Mouse (Mus musculus): ENCODE measurements around the gene Pclo. TPM values are rescaled to one million over a fixed set of nuclear protein-coding genes. Genes with fewer than 3 reads are reported as not detected.
A peak's percentile ranks its signal among the peaks of the same experiment; 100 is the strongest.

The Pclo gene
- polyA plus RNA-seq, 1 experiment from 2014 or later: 13.5 TPM

- Histone ChIP-seq H3K36me3 (replicated peaks) (no peaks in the 10 kb centered on the region), H3K4me1 (no peaks in the 10 kb centered on the region), H3K4me2 (no peak overlapping the region), H3K9me3 (no peaks in the 10 kb centered on the region), H3K27ac (no peak overlapping the region), H3K9ac (no peak overlapping the region), H3K27me3 (replicated peaks) (no peaks in the 10 kb centered on the region), H3K4me3 (no peak overlapping the region)
- 77% methylated on average over 3 of the region's 3 CpGs for WGBS
- ATAC-seq (replicated peaks): no peak
These were observed 76.8 kb downstream of the Pclo start for GRCm38 (mm10) chr5:14591479-14591878.

DNA sequence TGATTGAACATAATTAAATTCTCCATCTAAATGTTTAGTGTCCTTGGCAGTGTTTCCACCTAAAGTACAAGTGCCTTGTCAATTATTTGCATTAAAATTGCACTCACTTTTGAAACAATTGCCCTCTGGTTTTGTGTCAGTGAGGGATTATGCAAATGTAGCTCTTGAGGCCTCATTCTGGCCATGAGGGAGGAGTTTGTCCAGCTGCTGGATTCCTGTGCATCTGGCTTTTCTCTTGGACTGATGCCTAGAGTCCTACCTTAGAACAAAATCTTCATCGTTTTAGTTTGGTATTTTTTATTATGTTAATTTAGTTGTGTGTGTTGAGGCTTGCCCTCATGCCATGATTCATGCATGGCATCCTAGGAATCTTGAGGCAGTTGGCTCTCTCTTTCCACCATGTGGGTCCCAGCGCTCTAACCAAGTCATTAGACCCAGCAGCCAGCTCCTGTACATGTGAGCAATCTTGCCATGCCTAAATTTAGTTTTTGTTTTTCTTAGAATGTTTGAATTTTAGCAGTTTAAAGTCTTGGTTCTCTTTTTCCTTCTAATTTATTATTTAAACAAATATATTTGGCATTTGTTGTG, 80.8 kb downstream of the Pclo start:
- Histone ChIP-seq H3K27me3 (replicated peaks) (no peaks in the 10 kb centered on the region), H3K9me3 (no peaks in the 10 kb centered on the region), H3K4me2 (no peak overlapping the region), H3K36me3 (replicated peaks) (no peaks in the 10 kb centered on the region), H3K4me3 (no peak overlapping the region), H3K27ac (no peak overlapping the region), H3K9ac (no peak overlapping the region), H3K4me1 (no peaks in the 10 kb centered on the region)
- WGBS: 50% methylated on average over 2 of the region's 2 CpGs
- peak; percentile 65; the same call in 1 of the 2 replicates for ATAC-seq (replicated peaks)

GRCm38 (mm10) chr5:14608318-14608717, 93.6 kb downstream of the Pclo start:
- no peaks in the 10 kb centered on the region for H3K27me3 ChIP-seq (replicated peaks)
- no peak for ATAC-seq (replicated peaks)
- H3K4me3 ChIP-seq: no peak overlapping the region
- H3K9ac ChIP-seq: no peak overlapping the region
- no peaks in the 10 kb centered on the region for H3K36me3 ChIP-seq (replicated peaks)
- H3K9me3 ChIP-seq: no peaks in the 10 kb centered on the region
- H3K4me1 ChIP-seq: no peaks in the 10 kb centered on the region
- WGBS: 57% methylated on average over 1 of the region's 1 CpGs
- H3K27ac ChIP-seq: no peak overlapping the region
- H3K4me2 ChIP-seq: no peak overlapping the region

- no peak overlapping the region for H3K4me3 ChIP-seq
- no peak overlapping the region for H3K27ac ChIP-seq
- H3K36me3 ChIP-seq (replicated peaks): no peaks in the 10 kb centered on the region
- no peaks in the 10 kb centered on the region for H3K27me3 ChIP-seq (replicated peaks)
- no peak overlapping the region for H3K4me2 ChIP-seq
- no peaks in the 10 kb centered on the region for H3K4me1 ChIP-seq
- no peaks in the 10 kb centered on the region for H3K9me3 ChIP-seq
- WGBS: 92% methylated on average over 7 of the region's 7 CpGs
- ATAC-seq (replicated peaks): no peak
- no peak overlapping the region for H3K9ac ChIP-seq
These were observed 106.4 kb downstream of the Pclo start for GRCm38 (mm10) chr5:14621146-14621545.

DNA sequence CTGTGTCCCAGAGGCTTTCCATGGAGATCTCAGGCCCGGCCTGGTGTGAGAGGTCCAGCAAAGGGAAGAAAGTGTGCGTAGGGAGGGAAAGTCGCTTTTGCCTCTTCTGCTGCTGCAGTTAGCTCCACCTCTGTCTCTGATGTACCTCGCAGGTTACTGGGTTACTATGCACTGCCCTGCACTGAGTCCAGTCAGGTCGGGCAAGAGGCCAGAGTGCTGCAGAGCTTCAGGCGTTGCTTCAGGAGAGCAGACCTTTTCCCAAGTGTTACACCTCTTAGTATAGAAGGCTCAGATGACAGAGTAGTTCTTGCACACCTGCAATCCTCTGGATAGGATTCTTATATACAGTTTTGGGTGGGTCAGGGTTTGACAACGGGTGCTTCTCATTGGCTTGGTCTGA, 108.6 kb downstream of the Pclo start:
- no peak overlapping the region for H3K9ac ChIP-seq
- no peaks in the 10 kb centered on the region for H3K9me3 ChIP-seq
- no peaks in the 10 kb centered on the region for H3K27me3 ChIP-seq (replicated peaks)
- H3K36me3 ChIP-seq (replicated peaks): no peaks in the 10 kb centered on the region
- H3K4me2 ChIP-seq: no peak overlapping the region
- no peaks in the 10 kb centered on the region for H3K4me1 ChIP-seq
- H3K27ac ChIP-seq: no peak overlapping the region
- H3K4me3 ChIP-seq: no peak overlapping the region
- 77% methylated on average over 7 of the region's 7 CpGs for WGBS
- no peak for ATAC-seq (replicated peaks)

- no peak overlapping the region for H3K4me2 ChIP-seq
- H3K9me3 ChIP-seq: no peaks in the 10 kb centered on the region
- H3K27me3 ChIP-seq (replicated peaks): no peaks in the 10 kb centered on the region
- H3K27ac ChIP-seq: no peak overlapping the region
- no peak for ATAC-seq (replicated peaks)
- WGBS: 90% methylated on average over 1 of the region's 1 CpGs
- no peaks in the 10 kb centered on the region for H3K4me1 ChIP-seq
- H3K4me3 ChIP-seq: no peak overlapping the region
- H3K9ac ChIP-seq: no peak overlapping the region
- no peaks in the 10 kb centered on the region for H3K36me3 ChIP-seq (replicated peaks)
These were observed 126.5 kb downstream of the Pclo start for GRCm38 (mm10) chr5:14641260-14641659.

- 84% methylated on average over 3 of the region's 3 CpGs for WGBS
- Histone ChIP-seq H3K4me1 (no peaks in the 10 kb centered on the region), H3K4me2 (no peak overlapping the region), H3K36me3 (replicated peaks) (no peaks in the 10 kb centered on the region), H3K4me3 (no peak overlapping the region), H3K9me3 (no peaks in the 10 kb centered on the region), H3K27ac (no peak overlapping the region), H3K9ac (no peak overlapping the region), H3K27me3 (replicated peaks) (no peaks in the 10 kb centered on the region)
- no peak for ATAC-seq (replicated peaks)
These were observed 131.1 kb downstream of the Pclo start for GRCm38 (mm10) chr5:14645856-14646255.

DNA sequence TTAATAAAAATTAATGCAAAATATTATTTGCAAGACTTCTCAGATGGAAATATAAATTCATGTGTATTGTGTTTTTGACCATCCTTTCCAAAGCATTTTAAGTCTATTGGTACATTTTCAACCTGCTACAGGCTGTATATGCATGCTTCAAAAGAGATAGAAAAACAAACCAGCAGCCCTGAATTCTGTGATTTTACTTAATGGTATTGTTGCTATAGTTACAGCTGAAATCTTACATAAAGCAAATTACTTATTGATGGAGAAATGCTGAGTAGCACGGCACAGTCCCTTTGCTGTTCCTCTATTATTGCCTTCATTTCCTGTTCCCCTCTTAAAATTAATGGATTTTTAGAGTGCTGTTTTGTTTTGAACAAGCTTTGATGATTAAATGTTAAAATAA, 145.9 kb downstream of the Pclo start:
- H3K4me2 ChIP-seq: no peak overlapping the region
- 0 out of 2 replicates have a peak, but pooled peaks have one; percentile 42 for ATAC-seq (replicated peaks)
- no peak overlapping the region for H3K4me3 ChIP-seq
- 63% methylated on average over 1 of the region's 1 CpGs for WGBS
- no peak overlapping the region for H3K9ac ChIP-seq
- no peaks in the 10 kb centered on the region for H3K27me3 ChIP-seq (replicated peaks)
- no peaks in the 10 kb centered on the region for H3K9me3 ChIP-seq
- no peaks in the 10 kb centered on the region for H3K4me1 ChIP-seq
- H3K27ac ChIP-seq: no peak overlapping the region
- H3K36me3 ChIP-seq (replicated peaks): no peaks in the 10 kb centered on the region

GRCm38 (mm10) chr5:14662180-14662579, 147.5 kb downstream of the Pclo start:
- Histone ChIP-seq H3K9me3 (no peaks in the 10 kb centered on the region), H3K27me3 (replicated peaks) (no peaks in the 10 kb centered on the region), H3K4me3 (no peak overlapping the region), H3K4me2 (no peak overlapping the region), H3K27ac (no peak overlapping the region), H3K4me1 (no peaks in the 10 kb centered on the region), H3K36me3 (replicated peaks) (no peaks in the 10 kb centered on the region), H3K9ac (no peak overlapping the region)
- WGBS: 85% methylated on average over 1 of the region's 1 CpGs
- ATAC-seq (replicated peaks): no peak

GRCm38 (mm10) chr5:14662603-14663002, 147.9 kb downstream of the Pclo start:
- Histone ChIP-seq H3K4me2 (no peak overlapping the region), H3K4me1 (no peaks in the 10 kb centered on the region), H3K27me3 (replicated peaks) (no peaks in the 10 kb centered on the region), H3K9me3 (no peaks in the 10 kb centered on the region), H3K9ac (no peak overlapping the region), H3K27ac (no peak overlapping the region), H3K36me3 (replicated peaks) (no peaks in the 10 kb centered on the region), H3K4me3 (no peak overlapping the region)
- no peak for ATAC-seq (replicated peaks)
- 91% methylated on average over 1 of the region's 1 CpGs for WGBS

- Histone ChIP-seq H3K27me3 (replicated peaks) (no peaks in the 10 kb centered on the region), H3K36me3 (replicated peaks) (peaks cover 51% of the 10 kb centered on the region; the same call in 1 of the 2 replicates), H3K4me2 (no peak overlapping the region), H3K4me3 (no peak overlapping the region), H3K27ac (no peak overlapping the region), H3K9ac (no peak overlapping the region), H3K9me3 (no peaks in the 10 kb centered on the region), H3K4me1 (no peaks in the 10 kb centered on the region)
- WGBS: 95% methylated on average over 6 of the region's 6 CpGs
- ATAC-seq (replicated peaks): no peak
These were observed 165.7 kb downstream of the Pclo start for GRCm38 (mm10) chr5:14680419-14680818.

DNA sequence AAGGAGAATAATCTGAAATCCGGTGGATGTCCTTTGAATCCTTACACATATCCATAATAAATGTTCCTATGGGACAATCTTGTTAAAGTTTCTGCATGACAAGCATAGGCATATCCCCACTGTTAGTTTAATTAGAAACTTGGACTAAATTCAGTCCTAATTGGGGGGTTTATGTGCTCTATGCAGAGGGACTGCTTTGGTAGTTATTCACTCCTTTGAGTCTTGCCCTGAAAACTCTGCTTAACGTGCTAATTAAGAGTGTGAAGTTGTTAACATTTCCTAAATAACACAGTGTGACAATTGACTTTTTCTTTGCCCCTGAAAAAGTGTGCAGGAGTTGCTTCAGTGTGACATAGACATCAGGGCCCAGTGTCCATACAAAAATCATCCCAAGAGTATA, 177.3 kb downstream of the Pclo start:
- no peak for ATAC-seq (replicated peaks)
- no peak overlapping the region for H3K27ac ChIP-seq
- no peak overlapping the region for H3K9ac ChIP-seq
- H3K9me3 ChIP-seq: no peaks in the 10 kb centered on the region; the same call in 1 of the 2 replicates
- no peaks in the 10 kb centered on the region for H3K27me3 ChIP-seq (replicated peaks)
- H3K4me3 ChIP-seq: no peak overlapping the region
- H3K4me2 ChIP-seq: no peak overlapping the region
- H3K4me1 ChIP-seq: no peaks in the 10 kb centered on the region
- WGBS: 59% methylated on average over 2 of the region's 2 CpGs
- H3K36me3 ChIP-seq (replicated peaks): no peaks in the 10 kb centered on the region

DNA sequence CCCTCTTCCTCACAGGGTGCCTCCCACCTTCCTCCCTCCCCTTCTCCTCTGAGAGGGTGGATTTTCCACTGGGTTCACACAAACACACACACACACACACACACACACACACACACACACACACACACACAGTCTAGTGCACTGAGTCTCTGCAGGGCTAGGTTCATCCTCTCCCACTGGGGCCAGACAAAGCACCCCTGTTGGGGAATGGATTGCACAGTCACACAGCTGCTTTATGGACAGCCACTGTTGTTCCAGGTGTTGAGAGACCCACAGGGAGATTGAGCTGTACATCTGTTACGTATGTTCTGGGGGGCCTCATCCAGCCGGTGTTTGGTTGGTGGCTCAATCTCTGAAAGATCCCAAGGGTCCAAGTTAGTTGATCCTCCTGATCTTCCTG, 182.0 kb downstream of the Pclo start:
- H3K27ac ChIP-seq: no peak overlapping the region
- ATAC-seq (replicated peaks): no peak

More for the DNA sequence above, 182.0 kb downstream of the Pclo start:
- H3K9ac ChIP-seq: no peak overlapping the region
- H3K4me1 ChIP-seq: no peaks in the 10 kb centered on the region
- WGBS: 77% methylated on average over 2 of the region's 2 CpGs
- H3K36me3 ChIP-seq (replicated peaks): no peaks in the 10 kb centered on the region
- no peaks in the 10 kb centered on the region for H3K27me3 ChIP-seq (replicated peaks)
- H3K9me3 ChIP-seq: no peaks in the 10 kb centered on the region
- no peak overlapping the region for H3K4me2 ChIP-seq
- no peak overlapping the region for H3K4me3 ChIP-seq

All from midbrain, embryonic 15.5 days (tissue).